Comparison of ENCODE assay signal across 23 mouse cellular contexts in genomic region chr5:114009049-114009448, GRCm38 (mm10). TPM values are rescaled to one million over a fixed set of nuclear protein-coding genes. Genes with fewer than 3 reads are reported as not detected.
"Had no signal": no experiment of that assay in that cellular context is flagged by ENCODE, and none has a peak within 500 bp of the region (broad histone marks: within the 10 kb centered on the region; RNA-seq: fewer than 3 reads in every experiment).

No protein-coding gene starts in this region.

- H3K9ac ChIP-seq: limb, embryonic 12.5 days; limb, embryonic 15.5 days; liver, embryonic 14.5 days; liver, postnatal 0 days; lung, embryonic 14.5 days; midbrain, embryonic 12.5 days; midbrain, embryonic 15.5 days; neural tube, embryonic 12.5 days; neural tube, embryonic 15.5 days; stomach, embryonic 15.5 days had no signal

- H3K27ac ChIP-seq: hindbrain, postnatal 0 days; layer of hippocampus, adult 2 months; limb, embryonic 12.5 days; limb, embryonic 15.5 days; liver, embryonic 14.5 days; macrophage; midbrain, embryonic 12.5 days; midbrain, embryonic 15.5 days; neural tube, embryonic 12.5 days; neural tube, embryonic 15.5 days; stomach, embryonic 15.5 days had no signal

- H3K4me2 ChIP-seq: limb, embryonic 12.5 days; limb, embryonic 15.5 days; liver, embryonic 11.5 days; lung, embryonic 14.5 days; midbrain, embryonic 12.5 days; midbrain, embryonic 15.5 days; neural tube, embryonic 12.5 days; neural tube, embryonic 15.5 days; stomach, embryonic 15.5 days had no signal

- DNase-seq: layer of hippocampus, adult 9-11 months; left cerebral cortex, postnatal 4 days; liver, postnatal 0 days; lung, embryonic 14.5 days; right cerebral cortex, adult 18-20 months; right cerebral cortex, postnatal 25 days; spleen, adult 18-20 months; thymus, postnatal 25 days had no signal

- H3K4me1 ChIP-seq: limb, embryonic 12.5 days; limb, embryonic 15.5 days; midbrain, embryonic 12.5 days; midbrain, embryonic 15.5 days; neural tube, embryonic 12.5 days; stomach, embryonic 15.5 days had no signal

- H3K4me3 ChIP-seq: layer of hippocampus, adult 2 months; limb, embryonic 12.5 days; limb, embryonic 15.5 days; midbrain, embryonic 12.5 days; midbrain, embryonic 15.5 days; neural tube, embryonic 12.5 days; neural tube, embryonic 15.5 days; stomach, embryonic 15.5 days had no signal

- ATAC-seq: hindbrain, postnatal 0 days; inflammation-experienced regulatory T-cells, adult 6 months; intestine, embryonic 16.5 days; liver, postnatal 0 days; lung, postnatal 0 days; midbrain, embryonic 15.5 days had no signal

- H3K36me3 ChIP-seq: limb, embryonic 12.5 days; limb, embryonic 15.5 days; midbrain, embryonic 12.5 days; midbrain, embryonic 15.5 days; neural tube, embryonic 12.5 days; neural tube, embryonic 15.5 days; stomach, embryonic 15.5 days had no signal

- H3K27me3 ChIP-seq: limb, embryonic 12.5 days; limb, embryonic 15.5 days; midbrain, embryonic 12.5 days; midbrain, embryonic 15.5 days; neural tube, embryonic 12.5 days; neural tube, embryonic 15.5 days; stomach, embryonic 15.5 days had no signal

- H3K9me3 ChIP-seq: limb, embryonic 12.5 days; limb, embryonic 15.5 days; midbrain, embryonic 12.5 days; midbrain, embryonic 15.5 days; neural tube, embryonic 12.5 days; neural tube, embryonic 15.5 days; stomach, embryonic 15.5 days had no signal

RNA-seq across cellular contexts. Expression of gene Dao, which starts 5.5 kb away (rescaled TPM):
- polyA plus RNA-seq: inflammation-experienced regulatory T-cells, adult 6 months; limb, embryonic 12.5 days; limb, embryonic 15.5 days; liver, embryonic 11.5 days; liver, embryonic 14.5 days; liver, postnatal 0 days; lung, embryonic 14.5 days; lung, postnatal 0 days; macrophage; midbrain, embryonic 12.5 days; midbrain, embryonic 15.5 days; neural tube, embryonic 12.5 days; neural tube, embryonic 15.5 days had no signal
